Mouse (Mus musculus) thymus, adult 2 months (tissue): ENCODE results near the gene Sntg2.

Source experiments
- CTCF ChIP-seq: fragments of 200-500 bp; IDR thresholded peaks from 2 replicates; pipeline ENCODE4 v1.5.1; 2012; ENCODE audit warnings: mild to moderate bottlenecking, control low read depth, low read length, moderate library complexity, borderline replicate concordance; ENCODE audit not compliant: control insufficient read depth, poor library complexity, insufficient read depth; ENCODE audit errors: extremely low read depth
- POLR2A ChIP-seq: fragments of 200-500 bp; IDR thresholded peaks from 2 replicates; pipeline ENCODE4 v1.6.1; 2012; ENCODE audit warnings: mild to moderate bottlenecking, low read length, control low read depth, moderate library complexity; ENCODE audit not compliant: control insufficient read depth, poor library complexity, insufficient read depth; ENCODE audit errors: extremely low read depth

GRCm38 (mm10) chr12:30344806-30345205 is 28.4 kb downstream of the Sntg2 start:
- TF ChIP-seq CTCF (no peak), POLR2A (no peak)
